Mouse (Mus musculus) neutrophil, adult 5-6 weeks (primary cell): ENCODE measurements around the gene Ptprcap. TPM values are rescaled to one million over a fixed set of nuclear protein-coding genes. Genes with fewer than 3 reads are reported as not detected.

ENCODE experiments used
- ATAC-seq: fragments of 151-379, 151-347 bp; 2 replicates; pipeline ENCODE4 v1.8.0; 2017; ENCODE audit warnings: mild to moderate bottlenecking, moderate TSS enrichment; ENCODE audit not compliant: insufficient number of reproducible peaks, poor library complexity, low FRiP score, severe bottlenecking; ENCODE audit errors: extremely low read depth
- total RNA-seq: library from RNA; stranded (forward); fragments of 200-1000 nt; gene quantifications from 2 replicates; pipeline ENCODE4 v1.2.3, GENCODE M21; 2017

Ptprcap gene
- total RNA-seq, 1 experiment from 2014 or later: 227 TPM

GRCm38 (mm10) chr19:4204889-4205288 is 51.5 kb downstream of the Ptprcap start:
- ATAC-seq: no peak

Other genes with a start within 250 kb of the Ptprcap start
- gene Tcirg1, start 246.5 kb upstream of the Ptprcap start, total RNA-seq: 158 and 167 TPM in 2 replicates
- gene Ndufs8, start 240.8 kb upstream of the Ptprcap start, total RNA-seq: 34.7 and 40.1 TPM in 2 replicates
- gene Aldh3b1, start 223.8 kb upstream of the Ptprcap start, total RNA-seq: 78.5 and 85.2 TPM in 2 replicates
- 628 and 632 TPM in 2 replicates for gene Unc93b1, start 218.4 kb upstream of the Ptprcap start, total RNA-seq
- gene Aldh3b3, start 195.0 kb upstream of the Ptprcap start, total RNA-seq: not detected in 2 replicates
- 0.25 TPM in 1 of 2 replicates, not detected in the other for gene Aldh3b2, start 181.3 kb upstream of the Ptprcap start, total RNA-seq
- gene Acy3, start 167.0 kb upstream of the Ptprcap start, total RNA-seq: not detected in 2 replicates
- not detected in 2 replicates for gene Tbx10, start 160.9 kb upstream of the Ptprcap start, total RNA-seq
- gene Nudt8, start 153.0 kb upstream of the Ptprcap start, total RNA-seq: 7.0 and 15.5 TPM in 2 replicates
- gene Gm49405, start 153.0 kb upstream of the Ptprcap start, total RNA-seq: 6.2 and 7.5 TPM in 2 replicates
- 4.0 and 7.2 TPM in 2 replicates for gene Doc2g, start 150.3 kb upstream of the Ptprcap start, total RNA-seq
- 63.9 and 64.6 TPM in 2 replicates for gene Ndufv1, start 140.8 kb upstream of the Ptprcap start, total RNA-seq
- gene Gstp1, start 115.6 kb upstream of the Ptprcap start, total RNA-seq: 53.2 and 68.1 TPM in 2 replicates
- 1.4 TPM in 1 of 2 replicates, not detected in the other for gene Gstp2, start 107.6 kb upstream of the Ptprcap start, total RNA-seq
- 22.6 and 23.6 TPM in 2 replicates for gene Gstp3, start 94.0 kb upstream of the Ptprcap start, total RNA-seq
- gene Cabp2, start 72.0 kb upstream of the Ptprcap start, total RNA-seq: not detected in 2 replicates
- 202 and 205 TPM in 2 replicates for gene Cdk2ap2, start 56.4 kb upstream of the Ptprcap start, total RNA-seq
- gene Pitpnm1, start 53.6 kb upstream of the Ptprcap start, total RNA-seq: 115 and 132 TPM in 2 replicates
- gene Aip, start 27.7 kb upstream of the Ptprcap start, total RNA-seq: 53.9 and 61.6 TPM in 2 replicates
- 0.12 and 0.23 TPM in 2 replicates for gene Gpr152, start 13.8 kb upstream of the Ptprcap start, total RNA-seq
- 0.25 and 0.93 TPM in 2 replicates for gene Cabp4, start 9.6 kb upstream of the Ptprcap start, total RNA-seq
- gene Coro1b, start 5.0 kb upstream of the Ptprcap start, total RNA-seq: 134 and 152 TPM in 2 replicates
- gene Rps6kb2, start 9.8 kb downstream of the Ptprcap start, total RNA-seq: 34.0 and 45.2 TPM in 2 replicates
- gene Carns1, start 21.9 kb downstream of the Ptprcap start, total RNA-seq: 95.9 and 99.3 TPM in 2 replicates
- 231 and 269 TPM in 2 replicates for gene Tbc1d10c, start 37.7 kb downstream of the Ptprcap start, total RNA-seq
- 535 and 541 TPM in 2 replicates for gene Ppp1ca, start 38.5 kb downstream of the Ptprcap start, total RNA-seq
- gene Rad9a, start 48.1 kb downstream of the Ptprcap start, total RNA-seq: 35.1 and 44.3 TPM in 2 replicates
- 52.0 and 61.9 TPM in 2 replicates for gene Clcf1, start 60.6 kb downstream of the Ptprcap start, total RNA-seq
- not detected in 2 replicates for gene AC109138.7, start 60.8 kb downstream of the Ptprcap start, total RNA-seq
- gene Pold4, start 78.3 kb downstream of the Ptprcap start, total RNA-seq: 228 and 251 TPM in 2 replicates
- 48.0 and 59.8 TPM in 2 replicates for gene Ssh3, start 115.6 kb downstream of the Ptprcap start, total RNA-seq
- 36.3 and 49.8 TPM in 2 replicates for gene Ankrd13d, start 129.5 kb downstream of the Ptprcap start, total RNA-seq
- gene Grk2, start 152.6 kb downstream of the Ptprcap start, total RNA-seq: 692 and 849 TPM in 2 replicates
- 205 and 210 TPM in 2 replicates for gene Kdm2a, start 244.7 kb downstream of the Ptprcap start, total RNA-seq